Comparison of ENCODE assay signal across 10 mouse cellular contexts in genomic region chr3:52243271-52244021, GRCm38 (mm10). TPM values are rescaled to one million over a fixed set of nuclear protein-coding genes. Genes with fewer than 3 reads are reported as not detected.
A peak's percentile ranks its signal among the peaks of the same experiment; 100 is the strongest.
DNase-seq lines count a peak whose midpoint lies in the region; ATAC-seq and TF ChIP-seq lines count a peak whose summit lies in the region.
"Had no signal": no experiment of that assay in that cellular context is flagged by ENCODE, and none has a peak within 500 bp of the region (broad histone marks: within the 10 kb centered on the region; RNA-seq: fewer than 3 reads in every experiment).

No protein-coding gene starts in this region.

- no peaks in the 10 kb centered on the region for H3K9me3 ChIP-seq in hindbrain, embryonic 11.5 days (ENCODE audit: control insufficient read depth, low read length)
- no peaks in the 10 kb centered on the region for H3K9me3 ChIP-seq in hindbrain, embryonic 13.5 days
- H3K9me3 ChIP-seq: liver, embryonic 13.5 days had no signal

- H3K4me3 ChIP-seq in hindbrain, embryonic 11.5 days (ENCODE audit: low read depth, low read length), result no peak overlapping the region
- H3K4me3 ChIP-seq in hindbrain, embryonic 13.5 days, result no peak overlapping the region
- no peak overlapping the region for H3K4me3 ChIP-seq in lung, adult 2 months (replicated peaks; ENCODE audit: extremely low read depth, low read depth, low read length)
- H3K4me3 ChIP-seq: erythroblast, embryonic 14.5 days; liver, embryonic 13.5 days had no signal

- H3K27me3 ChIP-seq in hindbrain, embryonic 11.5 days (ENCODE audit: control insufficient read depth, insufficient read depth, low read length), result no peaks in the 10 kb centered on the region
- H3K27me3 ChIP-seq in hindbrain, embryonic 13.5 days, result no peaks in the 10 kb centered on the region

- H3K36me3 ChIP-seq in hindbrain, embryonic 11.5 days (ENCODE audit: control insufficient read depth, insufficient read depth, low read length), result no peaks in the 10 kb centered on the region
- no peaks in the 10 kb centered on the region for H3K36me3 ChIP-seq in hindbrain, embryonic 13.5 days
- H3K36me3 ChIP-seq: liver, embryonic 13.5 days had no signal

- TF ChIP-seq CTCF in lung, adult 2 months (IDR thresholded peaks at IDR 0.05; ENCODE audit: insufficient read depth, low read length), result peak; percentile 62

- WGBS in hindbrain, embryonic 11.5 days, result 57% methylated on average over 12 of the region's 12 CpGs
- WGBS in hindbrain, embryonic 13.5 days, result 62% methylated on average over 12 of the region's 12 CpGs
- 37% methylated on average over 12 of the region's 12 CpGs for WGBS in lung, adult 2 months

- no peak overlapping the region for H3K4me2 ChIP-seq in hindbrain, embryonic 11.5 days (replicated peaks; ENCODE audit: low read depth, low read length)
- H3K4me2 ChIP-seq in hindbrain, embryonic 13.5 days, result no peak overlapping the region
- H3K4me2 ChIP-seq: liver, embryonic 13.5 days had no signal

- no peak overlapping the region for H3K27ac ChIP-seq in hindbrain, embryonic 11.5 days (ENCODE audit: low read depth, low read length)
- H3K27ac ChIP-seq in hindbrain, embryonic 13.5 days, result no peak overlapping the region
- H3K27ac ChIP-seq: liver, embryonic 13.5 days had no signal

- no peak overlapping the region for H3K9ac ChIP-seq in hindbrain, embryonic 11.5 days (ENCODE audit: low read depth, low read length)
- H3K9ac ChIP-seq in hindbrain, embryonic 13.5 days, result no peak overlapping the region
- H3K9ac ChIP-seq: liver, embryonic 13.5 days had no signal

- H3K4me1 ChIP-seq in hindbrain, embryonic 11.5 days (replicated peaks; ENCODE audit: control insufficient read depth, insufficient read depth, low read length), result no peaks in the 10 kb centered on the region
- no peaks in the 10 kb centered on the region for H3K4me1 ChIP-seq in hindbrain, embryonic 13.5 days (replicated peaks)
- H3K4me1 ChIP-seq in lung, adult 2 months (ENCODE audit: control insufficient read depth, insufficient read depth, low read length), result no peaks in the 10 kb centered on the region

- no peak for TF ChIP-seq POLR2A in lung, adult 2 months (IDR thresholded peaks at IDR 0.05; ENCODE audit: borderline replicate concordance, extremely low read depth, low read depth, low read length)

- peak; percentile 68 for DNase-seq in hindbrain, embryonic 11.5 days (ENCODE audit: low spot score)
- DNase-seq in urinary bladder, postnatal 36 days (ENCODE audit: low spot score in 2 of 2), result peak; percentile 13 to 27
- no peak for DNase-seq in urinary bladder, postnatal 25 days (ENCODE audit: low spot score)
- peak; percentile 70 for DNase-seq in brain, adult 2 months (ENCODE audit: low read depth, low spot score)
- peak; percentile 33 for DNase-seq in lung, adult 2 months
- peak; percentile 34 for DNase-seq in thymus, postnatal 25 days
- no peak for DNase-seq in layer of hippocampus, adult 9-11 months
- DNase-seq: liver, embryonic 13.5 days had no signal

- ATAC-seq in hindbrain, embryonic 11.5 days (ENCODE audit: low FRiP score), result no peak
- ATAC-seq in hindbrain, embryonic 13.5 days (ENCODE audit: low FRiP score), result no peak

RNA-seq across cellular contexts. Expression of gene Foxo1, which starts 24.7 kb away (rescaled TPM):
- 3.8 and 4.0 TPM in 2 replicates for polyA plus RNA-seq in hindbrain, embryonic 11.5 days (2014; fragmentation: Nextera tagmentation; extraction: Ambion mirVana)
- 2.7 and 2.9 TPM in 2 replicates for polyA plus RNA-seq in hindbrain, embryonic 13.5 days (2015; fragmentation: Nextera tagmentation; extraction: Ambion mirVana)
- 16.9 and 22.5 TPM in 2 replicates for polyA plus RNA-seq in lung, adult 2 months (2012; rRNA removed)

Comparison
In these comparisons a context has a peak if more than half of its experiments do, and no peak if none do; other contexts are left out.
1. DNase-seq: peak in hindbrain, embryonic 11.5 days (single experiment), urinary bladder, postnatal 36 days (2 of 2), brain, adult 2 months (single experiment), lung, adult 2 months (single experiment) and thymus, postnatal 25 days (single experiment); none in urinary bladder, postnatal 25 days (single experiment) and layer of hippocampus, adult 9-11 months (single experiment).